Mouse (Mus musculus): ENCODE data around the gene Hspa12b.

The Hspa12b gene

GRCm38 (mm10) chr2:131128211-131128610, 1.1 kb downstream of the Hspa12b start:
- intact Hi-C loops (cut with DNase I) = no loop called here

GRCm38 (mm10) chr2:131128636-131129157, 1.6 kb downstream of the Hspa12b start:
- intact Hi-C loops (cut with DNase I) = no loop called here

- intact Hi-C loops (cut with DNase I) = no loop called here
Measured at GRCm38 (mm10) chr2:131129836-131130235, 2.8 kb downstream of the Hspa12b start.

GRCm38 (mm10) chr2:131130849-131131248, 3.8 kb downstream of the Hspa12b start:
- intact Hi-C loops (cut with DNase I) = no loop called here

- intact Hi-C loops (cut with DNase I) = no loop called here
Measured at GRCm38 (mm10) chr2:131132111-131132888, 5.2 kb downstream of the Hspa12b start.

- intact Hi-C loops (cut with DNase I) = no loop called here
Measured at GRCm38 (mm10) chr2:131132930-131133547, 6.0 kb downstream of the Hspa12b start, which contains the start of gene Gm11037. Gene Gm11037, plus strand, starts transcription at chr2:131133497.

- intact Hi-C loops (cut with DNase I) = no loop called here
Measured at GRCm38 (mm10) chr2:131134381-131134780, 7.3 kb downstream of the Hspa12b start.

GRCm38 (mm10) chr2:131134826-131135400, 7.8 kb downstream of the Hspa12b start:
- intact Hi-C loops (cut with DNase I) = no loop called here

GRCm38 (mm10) chr2:131135521-131136139, 8.6 kb downstream of the Hspa12b start:
- intact Hi-C loops (cut with DNase I) = no loop called here

- intact Hi-C loops (cut with DNase I) = no loop called here
Measured at GRCm38 (mm10) chr2:131138296-131138695, 11.2 kb downstream of the Hspa12b start.

- intact Hi-C loops (cut with DNase I) = no loop called here
Measured at GRCm38 (mm10) chr2:131138760-131139159, 11.7 kb downstream of the Hspa12b start.

- intact Hi-C loops (cut with DNase I) = no loop called here
Measured at GRCm38 (mm10) chr2:131139287-131139686, 12.2 kb downstream of the Hspa12b start.

- intact Hi-C loops (cut with DNase I) = loop anchor here (5.0 kb wide), 1 partner anchor 43 kb away; no protein-coding TSS in a partner anchor
Measured at GRCm38 (mm10) chr2:131139886-131140532, 12.9 kb downstream of the Hspa12b start.

- intact Hi-C loops (cut with DNase I) = loop anchor here (5.0 kb wide), 1 partner anchor 43 kb away; no protein-coding TSS in a partner anchor
Measured at GRCm38 (mm10) chr2:131140533-131140905, 13.4 kb downstream of the Hspa12b start.

- intact Hi-C loops (cut with DNase I) = loop anchor here (5.0 kb wide), 1 partner anchor 44 kb away; no protein-coding TSS in a partner anchor
Measured at GRCm38 (mm10) chr2:131141336-131141986, 14.4 kb downstream of the Hspa12b start.

- intact Hi-C loops (cut with DNase I) = loop anchor here (5.0 kb wide), 1 partner anchor 45 kb away; no protein-coding TSS in a partner anchor
Measured at GRCm38 (mm10) chr2:131142592-131142991, 15.5 kb downstream of the Hspa12b start.

GRCm38 (mm10) chr2:131143007-131143780, 16.1 kb downstream of the Hspa12b start:
- intact Hi-C loops (cut with DNase I) = loop anchor here (5.0 kb wide), 1 partner anchor 46 kb away; no protein-coding TSS in a partner anchor

- intact Hi-C loops (cut with DNase I) = no loop called here
Measured at GRCm38 (mm10) chr2:131145121-131145520, 18.0 kb downstream of the Hspa12b start.

- intact Hi-C loops (cut with DNase I) = no loop called here
Measured at GRCm38 (mm10) chr2:131145536-131145935, 18.5 kb downstream of the Hspa12b start.
